Mouse (Mus musculus) hindbrain, embryonic 12.5 days (tissue): ENCODE results near the gene Hist2h2aa1. TPM values are rescaled to one million over a fixed set of nuclear protein-coding genes. Genes with fewer than 3 reads are reported as not detected.
"Not testable (repeated sequence)": the region's sequence is repeated elsewhere in the genome, so short reads cannot be mapped to it uniquely, and the experiment has no call there.

Experiments
- ATAC-seq: fragments of 200-750 bp; cut with Nextera tagmentation; 2 replicates; pipeline ENCODE4 v1.8.0; 2017; ENCODE audit warnings: moderate TSS enrichment; ENCODE audit not compliant: low FRiP score
- H3K27ac ChIP-seq: fragments of 300-500 bp; sonication (generic); 2 replicates; pipeline ENCODE4 v1.5.1; 2016; ENCODE audit warnings: mild to moderate bottlenecking
- H3K27me3 ChIP-seq: fragments of 300-500 bp; sonication (generic); 2 replicates; pipeline ENCODE4 v1.6.1; 2016; ENCODE audit warnings: mild to moderate bottlenecking
- H3K36me3 ChIP-seq: fragments of 300-500 bp; sonication (generic); 2 replicates; pipeline ENCODE4 v1.6.1; 2016; ENCODE audit warnings: mild to moderate bottlenecking
- H3K4me1 ChIP-seq: fragments of 300-500 bp; sonication (generic); 2 replicates; pipeline ENCODE4 v1.6.1; 2016
- H3K4me2 ChIP-seq: fragments of 300-500 bp; sonication (generic); replicated peaks from 2 replicates; pipeline ENCODE4 v1.6.1; 2016; ENCODE audit warnings: mild to moderate bottlenecking
- H3K4me3 ChIP-seq: fragments of 300-500 bp; sonication (generic); 2 replicates; pipeline ENCODE4 v1.5.1; 2016; ENCODE audit warnings: mild to moderate bottlenecking
- H3K9ac ChIP-seq: fragments of 300-500 bp; sonication (generic); 2 replicates; pipeline ENCODE4 v1.6.1; 2016; ENCODE audit warnings: mild to moderate bottlenecking, moderate library complexity
- H3K9me3 ChIP-seq: fragments of 300-500 bp; sonication (generic); replicated peaks from 2 replicates; pipeline ENCODE4 v1.6.1; 2016; ENCODE audit warnings: mild to moderate bottlenecking
- WGBS: fragments of 180-500 bp; shearing (Covaris S2); methylation state at CpG from one replicate; pipeline ENCODE4 v1.1.7; 2016; 5-methylcytosine and 5-hydroxymethylcytosine counted together
- polyA plus RNA-seq: library from polyadenylated mRNA; unstranded; fragments of >200 nt; fragmentation: Nextera tagmentation; extraction: Ambion mirVana; gene quantifications from 2 replicates; pipeline ENCODE4 v1.2.1, GENCODE M21; 2016

The Hist2h2aa1 gene
- polyA plus RNA-seq, result 16.0 and 22.0 TPM in 2 replicates

- Histone ChIP-seq H3K9ac (peak within 1 kb of the TSS; percentile 84), H3K4me1 (peaks cover 18% of the 10 kb centered on the region), H3K27ac (peak within 1 kb of the TSS; percentile 98), H3K4me2 (peak within 1 kb of the TSS; percentile 60), H3K4me3 (peak within 1 kb of the TSS; percentile 46)
- not testable (repeated sequence) for H3K9me3 ChIP-seq, H3K27me3 ChIP-seq, H3K36me3 ChIP-seq
- WGBS, result under 1% methylated on average over 43 of the region's 88 CpGs
- peak; percentile 90 for ATAC-seq
Measured at GRCm38 (mm10) chr3:96245003-96245886, at the start of gene Hist2h2aa1. Gene Hist2h2aa1 (plus strand): TSS chr3:96245497.

- 91% methylated on average over 11 of the region's 11 CpGs for WGBS
- no peak overlapping the region for H3K4me3 ChIP-seq
- peaks cover 5% of the 10 kb centered on the region; the same call in 1 of the 2 replicates for H3K27me3 ChIP-seq
- H3K9me3 ChIP-seq, result no peaks in the 10 kb centered on the region
- H3K4me1 ChIP-seq, result peaks cover 15% of the 10 kb centered on the region
- peak overlapping the region; percentile 96 for H3K4me2 ChIP-seq
- H3K36me3 ChIP-seq, result peaks cover 25% of the 10 kb centered on the region
- no peak overlapping the region for H3K9ac ChIP-seq
- ATAC-seq, result no peak
- no peak overlapping the region for H3K27ac ChIP-seq
Measured at GRCm38 (mm10) chr3:96195616-96196313, 49.5 kb upstream of the Hist2h2aa1 start.

GRCm38 (mm10) chr3:96196437-96197128, 48.7 kb upstream of the Hist2h2aa1 start:
- ATAC-seq, result peak; percentile 12; the same call in 1 of the 2 replicates
- Histone ChIP-seq H3K4me3 (peak overlapping the region; percentile 71), H3K4me2 (peak overlapping the region; percentile 96), H3K36me3 (peaks cover 24% of the 10 kb centered on the region), H3K27ac (peak overlapping the region; percentile 96), H3K9ac (peak overlapping the region; percentile 88), H3K4me1 (peaks cover 15% of the 10 kb centered on the region), H3K9me3 (no peaks in the 10 kb centered on the region), H3K27me3 (peaks cover 5% of the 10 kb centered on the region; the same call in 1 of the 2 replicates)
- WGBS, result 21% methylated on average over 27 of the region's 27 CpGs

DNA sequence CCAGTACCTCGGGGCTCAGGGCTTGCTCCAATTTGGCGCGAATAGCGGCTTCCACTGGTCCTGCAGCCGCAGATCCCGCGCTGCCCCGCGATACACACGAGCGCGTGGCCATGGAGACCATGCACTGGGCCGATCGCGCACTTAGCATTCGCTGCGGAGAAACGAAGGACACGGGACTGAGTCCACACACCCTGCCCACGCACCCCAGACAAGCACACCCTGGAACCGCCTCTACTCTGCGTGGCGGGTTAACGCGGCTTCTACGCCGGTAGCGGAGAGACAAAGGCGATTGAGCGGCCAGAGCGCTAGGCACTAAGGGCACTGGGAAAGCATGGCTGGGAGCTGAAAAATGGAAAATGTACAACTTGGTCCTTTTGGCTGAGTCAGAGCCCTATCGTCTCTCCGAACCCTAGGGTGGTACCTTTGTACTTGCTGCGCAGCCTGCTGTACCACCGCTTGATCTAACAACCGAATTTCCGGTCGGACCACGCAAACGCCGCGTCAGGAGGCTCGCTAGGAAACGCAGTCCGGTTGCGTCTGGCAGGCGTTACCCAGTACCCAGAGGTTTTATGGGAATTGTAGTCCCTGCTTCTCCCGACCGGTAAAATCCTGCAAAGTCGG, 48.1 kb upstream of the Hist2h2aa1 start:
- Histone ChIP-seq H3K4me2 (peak overlapping the region; percentile 96), H3K27ac (peak overlapping the region; percentile 96), H3K9me3 (no peaks in the 10 kb centered on the region), H3K36me3 (peaks cover 24% of the 10 kb centered on the region), H3K9ac (peak overlapping the region; percentile 88), H3K4me1 (peaks cover 15% of the 10 kb centered on the region), H3K27me3 (peaks cover 5% of the 10 kb centered on the region; the same call in 1 of the 2 replicates), H3K4me3 (peak overlapping the region; percentile 71)
- ATAC-seq, result peak; percentile 96
- under 1% methylated on average over 50 of the region's 50 CpGs for WGBS

DNA sequence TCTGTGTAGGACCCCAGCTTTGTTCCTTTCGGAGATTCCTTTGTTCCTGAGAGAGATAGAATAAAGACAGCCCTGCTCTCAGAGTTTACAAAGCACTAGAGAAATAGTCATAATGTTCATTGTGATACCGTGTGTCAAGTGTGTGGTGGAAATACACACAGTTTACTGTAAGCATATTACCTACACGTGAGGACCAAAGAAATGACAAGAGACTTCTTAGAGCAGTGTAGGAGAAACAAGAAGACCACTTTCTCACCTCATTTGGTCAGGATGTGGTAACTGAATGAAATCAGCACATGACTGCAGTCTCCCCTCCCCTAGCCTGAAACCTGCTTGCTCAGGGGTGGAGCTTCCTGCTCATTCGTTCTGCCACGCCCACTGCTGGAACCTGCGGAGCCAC, 47.1 kb upstream of the Hist2h2aa1 start:
- H3K4me2 ChIP-seq, result peak overlapping the region; percentile 96
- peaks cover 22% of the 10 kb centered on the region for H3K36me3 ChIP-seq
- H3K27ac ChIP-seq, result peak overlapping the region; percentile 40; the same call in 1 of the 2 replicates
- peak overlapping the region; percentile 71; the same call in 1 of the 2 replicates for H3K4me3 ChIP-seq
- peak; percentile 8; the same call in 1 of the 2 replicates for ATAC-seq
- H3K27me3 ChIP-seq, result peaks cover 5% of the 10 kb centered on the region; the same call in 1 of the 2 replicates
- 0 out of 2 replicates have a peak overlapping the region, but pooled peaks have one; percentile 28 for H3K9ac ChIP-seq
- no peaks in the 10 kb centered on the region for H3K9me3 ChIP-seq
- 3% methylated on average over 6 of the region's 6 CpGs for WGBS
- H3K4me1 ChIP-seq, result peaks cover 15% of the 10 kb centered on the region

- not testable (repeated sequence) for H3K9ac ChIP-seq, H3K27me3 ChIP-seq, H3K27ac ChIP-seq, ATAC-seq, H3K9me3 ChIP-seq, H3K4me3 ChIP-seq
- Histone ChIP-seq H3K4me2 (peak overlapping the region; percentile 96; the same call in 1 of the 2 replicates), H3K36me3 (peaks cover 16% of the 10 kb centered on the region), H3K4me1 (peaks cover 15% of the 10 kb centered on the region)
- WGBS, result 28% methylated on average over 8 of the region's 8 CpGs
Measured at GRCm38 (mm10) chr3:96198601-96199251, 46.6 kb upstream of the Hist2h2aa1 start.

- Histone ChIP-seq H3K4me1 (peaks cover 15% of the 10 kb centered on the region), H3K9me3 (no peaks in the 10 kb centered on the region), H3K4me2 (no peak overlapping the region), H3K36me3 (peaks cover 6% of the 10 kb centered on the region; the same call in 1 of the 2 replicates), H3K4me3 (no peak overlapping the region), H3K9ac (no peak overlapping the region), H3K27me3 (peaks cover 5% of the 10 kb centered on the region; the same call in 1 of the 2 replicates), H3K27ac (no peak overlapping the region)
- 76% methylated on average over 2 of the region's 2 CpGs for WGBS
- no peak for ATAC-seq
Measured at GRCm38 (mm10) chr3:96199731-96200130, 45.6 kb upstream of the Hist2h2aa1 start.

DNA sequence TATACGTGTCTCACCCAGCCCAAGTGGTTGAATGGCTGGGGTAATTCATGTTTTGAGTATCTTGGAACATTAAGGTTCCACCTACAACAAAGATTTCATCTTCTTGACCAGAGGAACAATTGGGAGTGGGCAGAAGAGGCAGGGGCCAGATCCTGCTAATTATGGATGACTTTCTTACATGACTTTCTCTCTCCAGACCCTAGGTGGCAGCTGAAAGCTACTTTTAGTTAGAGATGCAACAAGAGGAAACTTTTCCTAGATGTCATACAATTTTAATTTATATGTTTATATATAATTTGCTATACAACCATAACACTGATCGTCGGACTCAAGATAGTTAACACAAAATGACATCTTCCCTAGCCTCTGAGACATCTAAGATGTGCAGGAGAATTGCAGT, 37.5 kb upstream of the Hist2h2aa1 start:
- H3K4me1 ChIP-seq, result no peaks in the 10 kb centered on the region
- ATAC-seq, result no peak
- no peak overlapping the region for H3K4me3 ChIP-seq
- no peaks in the 10 kb centered on the region for H3K9me3 ChIP-seq
- WGBS, result 85% methylated on average over 3 of the region's 3 CpGs
- no peak overlapping the region for H3K27ac ChIP-seq
- H3K36me3 ChIP-seq, result no peaks in the 10 kb centered on the region
- H3K4me2 ChIP-seq, result no peak overlapping the region
- peaks cover 5% of the 10 kb centered on the region; the same call in 1 of the 2 replicates for H3K27me3 ChIP-seq
- H3K9ac ChIP-seq, result no peak overlapping the region

- H3K4me2 ChIP-seq, result no peak overlapping the region
- no peaks in the 10 kb centered on the region for H3K9me3 ChIP-seq
- no peaks in the 10 kb centered on the region for H3K4me1 ChIP-seq
- H3K9ac ChIP-seq, result no peak overlapping the region
- ATAC-seq, result no peak
- peaks cover 7% of the 10 kb centered on the region; the same call in 1 of the 2 replicates for H3K27me3 ChIP-seq
- WGBS, result 28% methylated on average over 15 of the region's 15 CpGs
- H3K27ac ChIP-seq, result no peak overlapping the region
- H3K4me3 ChIP-seq, result no peak overlapping the region
- no peaks in the 10 kb centered on the region for H3K36me3 ChIP-seq
Measured at GRCm38 (mm10) chr3:96209242-96209641, 36.1 kb upstream of the Hist2h2aa1 start.

- under 1% methylated on average over 12 of the region's 12 CpGs for WGBS
- no peaks in the 10 kb centered on the region for H3K9me3 ChIP-seq
- H3K4me3 ChIP-seq, result peak overlapping the region; percentile 61
- H3K36me3 ChIP-seq, result no peaks in the 10 kb centered on the region
- peak overlapping the region; percentile 98 for H3K27ac ChIP-seq
- H3K9ac ChIP-seq, result peak overlapping the region; percentile 79
- H3K27me3 ChIP-seq, result no peaks in the 10 kb centered on the region
- H3K4me1 ChIP-seq, result peaks cover 22% of the 10 kb centered on the region
- ATAC-seq, result peak; percentile 62
- peak overlapping the region; percentile 87 for H3K4me2 ChIP-seq
Measured at GRCm38 (mm10) chr3:96219191-96219641, 26.1 kb upstream of the Hist2h2aa1 start.

- under 1% methylated on average over 37 of the region's 37 CpGs for WGBS
Measured at GRCm38 (mm10) chr3:96219661-96220130, 25.6 kb upstream of the Hist2h2aa1 start, which contains the start of the genes Bola1 and Hist2h2ab. Gene Bola1 (minus strand): TSS chr3:96219709. Gene Hist2h2ab (plus strand): TSS chr3:96219865.

More at GRCm38 (mm10) chr3:96219661-96220130, 25.6 kb upstream of the Hist2h2aa1 start, which contains the start of the genes Bola1 and Hist2h2ab:
- Histone ChIP-seq H3K4me3 (peak within 1 kb of the TSS; percentile 61), H3K36me3 (no peaks in the 10 kb centered on the region), H3K9me3 (no peaks in the 10 kb centered on the region), H3K4me1 (peaks cover 23% of the 10 kb centered on the region), H3K4me2 (peak within 1 kb of the TSS; percentile 87), H3K9ac (peak within 1 kb of the TSS; percentile 79), H3K27ac (peak within 1 kb of the TSS; percentile 98), H3K27me3 (no peaks in the 10 kb centered on the region)
- peak; percentile 93 for ATAC-seq
